Mouse (Mus musculus): ENCODE measurements around the gene Sik2. TPM values are rescaled to one million over a fixed set of nuclear protein-coding genes. Genes with fewer than 3 reads are reported as not detected.

The Sik2 gene
- polyA plus RNA-seq, 1 experiment from 2014 or later: 13.1 TPM

GRCm38 (mm10) chr9:50857082-50857641 is 151.7 kb downstream of the Sik2 start:
- DNase-seq (ENCODE audit: low spot score, missing footprints) (no peak), ATAC-seq (ENCODE audit: low FRiP score) (peak; percentile 86)
- Histone ChIP-seq H3K4me3 (ENCODE audit: low read depth, low read length) (peak overlapping the region; percentile 91), H3K9me3 (ENCODE audit: control insufficient read depth, low read length) (no peaks in the 10 kb centered on the region), H3K4me2 (peak overlapping the region; percentile 65), H3K27me3 (ENCODE audit: control insufficient read depth, insufficient read depth, low read length) (no peaks in the 10 kb centered on the region), H3K9ac (ENCODE audit: low read length) (peak overlapping the region; percentile 90), H3K27ac (ENCODE audit: low read depth, low read length) (peak overlapping the region; percentile 41; the same call in 1 of the 2 replicates), H3K36me3 (ENCODE audit: control insufficient read depth, insufficient read depth, low read length) (peaks cover 13% of the 10 kb centered on the region), H3K4me1 (ENCODE audit: control insufficient read depth, insufficient read depth, low read length) (peaks cover 9% of the 10 kb centered on the region)
- under 1% methylated on average over 46 of the region's 46 CpGs for WGBS

- ATAC-seq (ENCODE audit: low FRiP score) (peak; percentile 97), DNase-seq (ENCODE audit: low spot score, missing footprints) (peak; percentile 100)
- Histone ChIP-seq H3K27me3 (ENCODE audit: control insufficient read depth, insufficient read depth, low read length) (no peaks in the 10 kb centered on the region), H3K4me1 (ENCODE audit: control insufficient read depth, insufficient read depth, low read length) (peaks cover 9% of the 10 kb centered on the region), H3K4me2 (peak overlapping the region; percentile 65), H3K27ac (ENCODE audit: low read depth, low read length) (peak overlapping the region; percentile 41; the same call in 1 of the 2 replicates), H3K9ac (ENCODE audit: low read length) (peak overlapping the region; percentile 90), H3K9me3 (ENCODE audit: control insufficient read depth, low read length) (no peaks in the 10 kb centered on the region), H3K4me3 (ENCODE audit: low read depth, low read length) (peak overlapping the region; percentile 91), H3K36me3 (ENCODE audit: control insufficient read depth, insufficient read depth, low read length) (peaks cover 7% of the 10 kb centered on the region; the same call in 1 of the 2 replicates)
- WGBS: 2% methylated on average over 45 of the region's 45 CpGs
Measured at GRCm38 (mm10) chr9:50856341-50857081, 152.4 kb downstream of the Sik2 start.

GRCm38 (mm10) chr9:50855780-50856179 is 153.1 kb downstream of the Sik2 start:
- peaks cover 9% of the 10 kb centered on the region for H3K4me1 ChIP-seq (ENCODE audit: control insufficient read depth, insufficient read depth, low read length)
- peak overlapping the region; percentile 65 for H3K4me2 ChIP-seq
- no peaks in the 10 kb centered on the region for H3K27me3 ChIP-seq (ENCODE audit: control insufficient read depth, insufficient read depth, low read length)
- no peak overlapping the region for H3K4me3 ChIP-seq (ENCODE audit: low read depth, low read length)
- ATAC-seq (ENCODE audit: low FRiP score): no peak
- WGBS: 70% methylated on average over 5 of the region's 5 CpGs
- no peaks in the 10 kb centered on the region for H3K9me3 ChIP-seq (ENCODE audit: control insufficient read depth, low read length)
- DNase-seq (ENCODE audit: low spot score, missing footprints): no peak
- H3K36me3 ChIP-seq (ENCODE audit: control insufficient read depth, insufficient read depth, low read length): 0 out of 2 replicates have a peak, but pooled peaks cover 3% of the 10 kb centered on the region
- no peak overlapping the region; the same call in 1 of the 2 replicates for H3K27ac ChIP-seq (ENCODE audit: low read depth, low read length)
- H3K9ac ChIP-seq (ENCODE audit: low read length): peak overlapping the region; percentile 90; the same call in 1 of the 2 replicates

- WGBS: 90% methylated on average over 5 of the region's 5 CpGs
Measured at GRCm38 (mm10) chr9:50855133-50855766, 153.6 kb downstream of the Sik2 start.

GRCm38 (mm10) chr9:50854376-50854775 is 154.5 kb downstream of the Sik2 start:
- H3K9ac ChIP-seq (ENCODE audit: low read length): no peak overlapping the region
- ATAC-seq (ENCODE audit: low FRiP score) (no peak), DNase-seq (ENCODE audit: low spot score, missing footprints) (no peak)
- WGBS: 68% methylated on average over 8 of the region's 8 CpGs
- no peak overlapping the region for H3K4me2 ChIP-seq
- no peak overlapping the region for H3K27ac ChIP-seq (ENCODE audit: low read depth, low read length)
- H3K4me3 ChIP-seq (ENCODE audit: low read depth, low read length): no peak overlapping the region
- H3K9me3 ChIP-seq (ENCODE audit: control insufficient read depth, low read length): no peaks in the 10 kb centered on the region
- no peaks in the 10 kb centered on the region for H3K36me3 ChIP-seq (ENCODE audit: control insufficient read depth, insufficient read depth, low read length)
- H3K4me1 ChIP-seq (ENCODE audit: control insufficient read depth, insufficient read depth, low read length): peaks cover 9% of the 10 kb centered on the region
- no peaks in the 10 kb centered on the region for H3K27me3 ChIP-seq (ENCODE audit: control insufficient read depth, insufficient read depth, low read length)

More at GRCm38 (mm10) chr9:50855133-50855766, 153.6 kb downstream of the Sik2 start:
- Histone ChIP-seq H3K27me3 (ENCODE audit: control insufficient read depth, insufficient read depth, low read length) (no peaks in the 10 kb centered on the region), H3K4me1 (ENCODE audit: control insufficient read depth, insufficient read depth, low read length) (peaks cover 9% of the 10 kb centered on the region), H3K36me3 (ENCODE audit: control insufficient read depth, insufficient read depth, low read length) (no peaks in the 10 kb centered on the region), H3K4me2 (no peak overlapping the region), H3K9me3 (ENCODE audit: control insufficient read depth, low read length) (no peaks in the 10 kb centered on the region), H3K4me3 (ENCODE audit: low read depth, low read length) (no peak overlapping the region), H3K27ac (ENCODE audit: low read depth, low read length) (no peak overlapping the region), H3K9ac (ENCODE audit: low read length) (no peak overlapping the region)
- ATAC-seq (ENCODE audit: low FRiP score) (no peak), DNase-seq (ENCODE audit: low spot score, missing footprints) (peak; percentile 62)

- Histone ChIP-seq H3K36me3 (ENCODE audit: control insufficient read depth, insufficient read depth, low read length) (no peaks in the 10 kb centered on the region), H3K9ac (ENCODE audit: low read length) (no peak overlapping the region), H3K9me3 (ENCODE audit: control insufficient read depth, low read length) (no peaks in the 10 kb centered on the region), H3K4me2 (no peak overlapping the region), H3K27ac (ENCODE audit: low read depth, low read length) (no peak overlapping the region), H3K27me3 (ENCODE audit: control insufficient read depth, insufficient read depth, low read length) (no peaks in the 10 kb centered on the region), H3K4me3 (ENCODE audit: low read depth, low read length) (no peak overlapping the region), H3K4me1 (ENCODE audit: control insufficient read depth, insufficient read depth, low read length) (peaks cover 6% of the 10 kb centered on the region)
- ATAC-seq (ENCODE audit: low FRiP score): no peak
- DNase-seq (ENCODE audit: low spot score, missing footprints): no peak
- WGBS: 80% methylated on average over 17 of the region's 17 CpGs
Measured at GRCm38 (mm10) chr9:50852634-50853349, 156.1 kb downstream of the Sik2 start.

GRCm38 (mm10) chr9:50850713-50851112 is 158.2 kb downstream of the Sik2 start:
- ATAC-seq (ENCODE audit: low FRiP score): no peak
- Histone ChIP-seq H3K9ac (ENCODE audit: low read length) (no peak overlapping the region), H3K4me1 (ENCODE audit: control insufficient read depth, insufficient read depth, low read length) (peaks cover 2% of the 10 kb centered on the region; the same call in 1 of the 2 replicates), H3K9me3 (ENCODE audit: control insufficient read depth, low read length) (no peaks in the 10 kb centered on the region), H3K36me3 (ENCODE audit: control insufficient read depth, insufficient read depth, low read length) (no peaks in the 10 kb centered on the region), H3K4me3 (ENCODE audit: low read depth, low read length) (no peak overlapping the region), H3K27me3 (ENCODE audit: control insufficient read depth, insufficient read depth, low read length) (no peaks in the 10 kb centered on the region), H3K4me2 (no peak overlapping the region), H3K27ac (ENCODE audit: low read depth, low read length) (no peak overlapping the region)
- DNase-seq (ENCODE audit: low spot score, missing footprints): no peak
- WGBS: 42% methylated on average over 8 of the region's 8 CpGs

- no peak overlapping the region for H3K4me2 ChIP-seq
- no peak overlapping the region for H3K27ac ChIP-seq (ENCODE audit: low read depth, low read length)
- no peak overlapping the region for H3K9ac ChIP-seq (ENCODE audit: low read length)
- H3K36me3 ChIP-seq (ENCODE audit: control insufficient read depth, insufficient read depth, low read length): no peaks in the 10 kb centered on the region
- peaks cover 2% of the 10 kb centered on the region; the same call in 1 of the 2 replicates for H3K4me1 ChIP-seq (ENCODE audit: control insufficient read depth, insufficient read depth, low read length)
- no peak overlapping the region for H3K4me3 ChIP-seq (ENCODE audit: low read depth, low read length)
- no peaks in the 10 kb centered on the region for H3K27me3 ChIP-seq (ENCODE audit: control insufficient read depth, insufficient read depth, low read length)
- DNase-seq (ENCODE audit: low spot score, missing footprints) (no peak), ATAC-seq (ENCODE audit: low FRiP score) (no peak)
- H3K9me3 ChIP-seq (ENCODE audit: control insufficient read depth, low read length): no peaks in the 10 kb centered on the region
- 14% methylated on average over 11 of the region's 11 CpGs for WGBS
Measured at GRCm38 (mm10) chr9:50850271-50850670, 158.6 kb downstream of the Sik2 start.
